Comparison of ENCODE assay signal across 11 mouse cellular contexts in the genomic region with DNA sequence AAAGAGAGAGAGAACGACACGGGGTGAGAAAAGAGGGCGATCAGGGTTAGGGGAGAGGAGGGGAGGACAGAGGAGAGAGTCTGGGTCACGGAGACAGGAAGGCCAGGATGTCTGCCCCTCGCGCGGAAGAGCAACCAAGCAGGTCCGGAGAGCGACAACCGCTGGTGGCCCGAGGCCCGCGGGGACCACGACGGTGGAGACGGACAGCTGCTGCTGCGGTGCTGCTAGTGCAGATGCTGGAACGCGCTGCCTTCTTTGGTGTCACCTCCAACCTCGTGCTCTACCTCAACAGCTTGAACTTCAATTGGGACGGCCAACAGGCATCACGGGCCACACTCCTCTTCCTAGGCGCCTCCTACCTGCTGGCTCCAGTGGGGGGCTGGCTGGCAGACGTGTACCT. TPM values are rescaled to one million over a fixed set of nuclear protein-coding genes. Genes with fewer than 3 reads are reported as not detected.
DNase-seq lines count a peak whose midpoint lies in the region; ATAC-seq lines count a peak whose summit lies in the region.
"Had no signal": no experiment of that assay in that cellular context is flagged by ENCODE, and none has a peak within 500 bp of the region (broad histone marks: within the 10 kb centered on the region; RNA-seq: fewer than 3 reads in every experiment).

No protein-coding gene starts in this region.

- no peak overlapping the region for H3K9ac ChIP-seq in heart, embryonic 15.5 days
- H3K9ac ChIP-seq: hindbrain, embryonic 13.5 days; neural tube, embryonic 12.5 days had no signal

- DNase-seq in embryo, embryonic 10.5 days (ENCODE audit: low spot score): peak; percentile 7
- DNase-seq in embryo, embryonic 11 days: no peak
- peak; percentile 24 for DNase-seq in kidney, postnatal 10 days
- no peak for DNase-seq in kidney, postnatal 14 days
- DNase-seq in right cerebral cortex, postnatal 14 days: no peak
- DNase-seq in frontal cortex, postnatal 25 days (ENCODE audit: low spot score in 2 of 2): no peak

- 43% methylated on average over 24 of the region's 24 CpGs for WGBS in heart, embryonic 15.5 days

- H3K27ac ChIP-seq in heart, embryonic 15.5 days: no peak overlapping the region
- H3K27ac ChIP-seq: hindbrain, embryonic 13.5 days; neural tube, embryonic 12.5 days had no signal

- peak overlapping the region; percentile 11; the same call in 1 of the 2 replicates for H3K4me3 ChIP-seq in heart, embryonic 15.5 days
- H3K4me3 ChIP-seq: hindbrain, embryonic 13.5 days; neural tube, embryonic 12.5 days had no signal

- H3K27me3 ChIP-seq in heart, embryonic 15.5 days: no peaks in the 10 kb centered on the region
- H3K27me3 ChIP-seq: hindbrain, embryonic 13.5 days; neural tube, embryonic 12.5 days had no signal

- ATAC-seq in heart, embryonic 15.5 days (replicated peaks; ENCODE audit: insufficient number of reproducible peaks, insufficient read depth, low FRiP score, low read depth): no peak
- peak; percentile 6; the same call in 1 of the 2 replicates for ATAC-seq in neutrophil, adult 5-6 weeks (ENCODE audit: extremely low read depth, insufficient number of reproducible peaks, low FRiP score, poor library complexity, severe bottlenecking)

- H3K4me1 ChIP-seq in heart, embryonic 15.5 days (replicated peaks): peaks cover 7% of the 10 kb centered on the region; the same call in 1 of the 2 replicates
- H3K4me1 ChIP-seq: neural tube, embryonic 12.5 days had no signal

- peak overlapping the region; percentile 40 for H3K4me2 ChIP-seq in heart, embryonic 15.5 days
- H3K4me2 ChIP-seq: hindbrain, embryonic 13.5 days; neural tube, embryonic 12.5 days had no signal

- H3K36me3 ChIP-seq in heart, embryonic 15.5 days: no peaks in the 10 kb centered on the region
- H3K36me3 ChIP-seq: hindbrain, embryonic 13.5 days; neural tube, embryonic 12.5 days had no signal

- H3K9me3 ChIP-seq in heart, embryonic 15.5 days (replicated peaks): no peaks in the 10 kb centered on the region
- H3K9me3 ChIP-seq: hindbrain, embryonic 13.5 days; neural tube, embryonic 12.5 days had no signal

RNA-seq across cellular contexts. Expression of gene Slc15a3, which starts 3.4 kb away (rescaled TPM):
- 0.30 and 0.99 TPM in 2 replicates for polyA plus RNA-seq in heart, embryonic 15.5 days (2015; fragmentation: Nextera tagmentation; extraction: Ambion mirVana)
- 54.1 and 61.9 TPM in 2 replicates for total RNA-seq in neutrophil, adult 5-6 weeks (2017)

RNA-seq across cellular contexts. Expression of gene Cd6, which starts 13.1 kb away (rescaled TPM):
- 0.56 TPM in 1 of 2 replicates, not detected in the other for polyA plus RNA-seq in heart, embryonic 15.5 days (2015; fragmentation: Nextera tagmentation; extraction: Ambion mirVana)
- total RNA-seq in neutrophil, adult 5-6 weeks (2017): 10.7 and 11.2 TPM in 2 replicates
- polyA plus RNA-seq: embryonic facial prominence, embryonic 11.5 days; hindbrain, embryonic 13.5 days; neural tube, embryonic 12.5 days had no signal

RNA-seq across cellular contexts. Expression of gene Tmem132a, which starts 26.8 kb away (rescaled TPM):
- 40.8 and 48.7 TPM in 2 replicates for polyA plus RNA-seq in heart, embryonic 15.5 days (2015; fragmentation: Nextera tagmentation; extraction: Ambion mirVana)
- total RNA-seq in neutrophil, adult 5-6 weeks (2017): 1.5 and 2.1 TPM in 2 replicates

RNA-seq across cellular contexts. Expression of gene Tmem109, which starts 38.9 kb away (rescaled TPM):
- 93.2 and 106 TPM in 2 replicates for polyA plus RNA-seq in heart, embryonic 15.5 days (2015; fragmentation: Nextera tagmentation; extraction: Ambion mirVana)
- total RNA-seq in neutrophil, adult 5-6 weeks (2017): 11.5 and 17.2 TPM in 2 replicates

RNA-seq across cellular contexts. Expression of gene Prpf19, which starts 52.1 kb away (rescaled TPM):
- 29.4 and 31.2 TPM in 2 replicates for polyA plus RNA-seq in heart, embryonic 15.5 days (2015; fragmentation: Nextera tagmentation; extraction: Ambion mirVana)
- total RNA-seq in neutrophil, adult 5-6 weeks (2017): 32.0 and 58.0 TPM in 2 replicates

Comparison
In these comparisons a context has a peak if more than half of its experiments do, and no peak if none do; other contexts are left out.
1. DNase-seq: peak in embryo, embryonic 10.5 days (single experiment) and kidney, postnatal 10 days (single experiment); none in embryo, embryonic 11 days (single experiment), kidney, postnatal 14 days (single experiment), right cerebral cortex, postnatal 14 days (single experiment) and frontal cortex, postnatal 25 days (0 of 2).